Mouse (Mus musculus) bone marrow, adult 2 months (tissue): ENCODE data around the gene Gm47791.

Experiments
- CTCF ChIP-seq: fragments of 200-500 bp; IDR thresholded peaks from 2 replicates; pipeline ENCODE4 v1.5.1; 2011; ENCODE audit warnings: low read length, control low read depth; ENCODE audit not compliant: control insufficient read depth, insufficient read depth
- POLR2A ChIP-seq: fragments of 200-500 bp; IDR thresholded peaks from 2 replicates; pipeline ENCODE4 v1.6.1; 2011; ENCODE audit warnings: low read depth, mild to moderate bottlenecking, control low read depth, low read length, borderline replicate concordance; ENCODE audit not compliant: control insufficient read depth

DNA sequence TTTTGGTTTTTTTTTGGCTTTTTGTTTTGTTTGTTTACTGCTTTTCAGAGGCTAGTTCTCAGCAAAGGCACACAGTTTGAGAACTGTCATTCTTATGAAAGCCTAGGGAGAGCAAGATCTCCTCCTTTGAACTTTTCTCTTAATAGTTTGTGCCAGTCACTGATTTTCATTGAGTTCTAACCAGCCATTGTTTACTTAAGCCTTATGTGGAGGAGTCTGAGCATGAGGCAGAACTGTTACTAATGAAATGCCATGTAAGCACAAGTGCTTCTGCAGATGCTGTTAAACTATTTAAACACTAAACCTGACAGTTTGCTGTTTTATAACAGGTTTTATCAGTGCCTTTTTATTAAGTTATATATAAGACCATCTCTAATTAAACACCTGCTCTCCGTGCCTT lies 33.0 kb downstream of the Gm47791 start:
- TF ChIP-seq POLR2A (no peak), CTCF (no peak)
